Mouse (Mus musculus): ENCODE data around the gene Plcl1. TPM values are rescaled to one million over a fixed set of nuclear protein-coding genes. Genes with fewer than 3 reads are reported as not detected.

Plcl1 gene
- polyA plus RNA-seq, 1 experiment from 2014 or later = 1.7 TPM

DNA sequence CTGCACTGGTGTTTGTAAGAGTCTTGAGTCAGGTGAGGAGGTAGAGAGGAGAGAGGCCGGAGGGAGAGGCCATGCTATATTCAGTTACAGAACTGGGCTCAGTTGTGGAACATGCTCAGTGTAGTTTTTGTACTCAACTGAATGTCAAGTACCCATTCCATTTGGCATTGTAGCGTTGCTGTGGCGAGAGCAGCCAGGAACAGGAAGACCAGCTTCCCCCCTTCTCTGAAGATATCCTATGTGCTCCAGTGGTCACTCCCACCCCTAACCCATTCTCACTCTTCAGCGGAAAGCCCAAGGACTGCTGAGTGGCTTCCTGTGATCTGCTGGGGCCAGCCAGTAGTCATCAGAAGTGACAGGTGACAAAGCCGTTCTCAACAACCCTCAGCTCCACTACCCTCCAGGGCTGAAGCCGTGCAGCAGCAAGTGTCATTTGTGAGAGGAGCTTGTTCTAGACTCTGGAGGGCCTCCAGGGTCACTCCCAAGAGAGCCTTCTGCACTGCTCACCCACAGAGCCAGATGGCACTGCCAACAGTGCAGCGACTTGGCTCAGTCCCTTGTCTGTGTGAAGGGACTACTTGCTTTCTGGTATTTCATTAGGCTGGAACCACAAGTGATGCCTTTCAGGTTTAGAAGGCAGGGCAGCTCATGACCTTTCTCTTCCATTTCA, 213.0 kb downstream of the Plcl1 start:
- no peak for ATAC-seq (ENCODE audit: insufficient number of reproducible peaks, insufficient read depth, low FRiP score, low TSS enrichment)
- Histone ChIP-seq H3K4me1 (peaks cover 9% of the 10 kb centered on the region; the same call in 1 of the 2 replicates), H3K36me3 (no peaks in the 10 kb centered on the region), H3K27ac (no peak overlapping the region), H3K4me2 (replicated peaks) (no peak overlapping the region), H3K9ac (no peak overlapping the region), H3K4me3 (no peak overlapping the region), H3K27me3 (no peaks in the 10 kb centered on the region), H3K9me3 (no peaks in the 10 kb centered on the region)
- WGBS = 66% methylated on average over 7 of the region's 7 CpGs

DNA sequence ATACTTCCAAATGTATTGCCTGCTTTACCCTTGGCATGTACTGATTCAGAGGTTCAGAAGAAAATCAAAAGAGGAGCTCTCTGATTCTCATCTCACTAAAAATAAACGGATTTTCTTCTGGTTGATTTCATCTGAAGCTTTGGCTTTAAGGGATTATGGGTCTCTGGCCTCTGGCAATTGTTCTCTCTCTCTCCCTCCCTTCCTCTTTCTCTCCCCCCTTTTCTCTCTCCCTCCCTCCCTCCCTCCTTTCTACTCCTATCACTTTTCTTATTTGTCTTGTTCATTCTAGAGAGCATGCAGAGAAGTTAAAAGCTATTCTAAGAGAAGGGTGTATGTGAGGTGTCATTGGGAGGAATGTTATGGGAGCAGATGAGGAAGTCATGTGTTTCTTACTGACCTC, 225.8 kb downstream of the Plcl1 start:
- Histone ChIP-seq H3K27ac (no peak overlapping the region), H3K4me2 (replicated peaks) (no peak overlapping the region), H3K9me3 (no peaks in the 10 kb centered on the region), H3K4me1 (no peaks in the 10 kb centered on the region), H3K4me3 (no peak overlapping the region), H3K36me3 (no peaks in the 10 kb centered on the region), H3K27me3 (no peaks in the 10 kb centered on the region), H3K9ac (no peak overlapping the region)
- 38% methylated on average over 1 of the region's 1 CpGs for WGBS
- ATAC-seq (ENCODE audit: insufficient number of reproducible peaks, insufficient read depth, low FRiP score, low TSS enrichment) = no peak

DNA sequence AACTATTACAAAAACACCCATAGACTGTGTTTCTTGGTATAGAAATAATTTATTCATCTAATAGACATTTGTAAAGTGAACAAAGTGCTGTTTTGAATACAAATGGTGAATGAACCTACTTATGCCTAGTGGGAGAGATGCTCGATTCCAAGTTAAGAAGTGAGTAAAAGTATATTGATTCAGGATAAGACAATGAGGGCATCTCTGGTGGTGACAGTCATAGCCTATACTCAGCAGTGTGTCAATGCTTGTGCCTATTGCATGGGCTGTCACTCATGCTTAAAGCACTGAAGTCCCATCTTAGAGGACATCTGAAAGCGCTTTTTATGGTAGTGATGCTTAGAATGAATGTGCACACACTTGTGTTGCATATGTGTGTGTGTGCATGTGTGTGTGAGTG, 226.3 kb downstream of the Plcl1 start:
- no peaks in the 10 kb centered on the region for H3K27me3 ChIP-seq
- H3K4me2 ChIP-seq (replicated peaks) = no peak overlapping the region
- no peak for ATAC-seq (ENCODE audit: insufficient number of reproducible peaks, insufficient read depth, low FRiP score, low TSS enrichment)
- WGBS = 83% methylated on average over 2 of the region's 2 CpGs
- H3K9ac ChIP-seq = no peak overlapping the region
- H3K4me1 ChIP-seq = no peaks in the 10 kb centered on the region
- H3K4me3 ChIP-seq = no peak overlapping the region
- H3K36me3 ChIP-seq = no peaks in the 10 kb centered on the region
- no peak overlapping the region for H3K27ac ChIP-seq
- no peaks in the 10 kb centered on the region for H3K9me3 ChIP-seq

DNA sequence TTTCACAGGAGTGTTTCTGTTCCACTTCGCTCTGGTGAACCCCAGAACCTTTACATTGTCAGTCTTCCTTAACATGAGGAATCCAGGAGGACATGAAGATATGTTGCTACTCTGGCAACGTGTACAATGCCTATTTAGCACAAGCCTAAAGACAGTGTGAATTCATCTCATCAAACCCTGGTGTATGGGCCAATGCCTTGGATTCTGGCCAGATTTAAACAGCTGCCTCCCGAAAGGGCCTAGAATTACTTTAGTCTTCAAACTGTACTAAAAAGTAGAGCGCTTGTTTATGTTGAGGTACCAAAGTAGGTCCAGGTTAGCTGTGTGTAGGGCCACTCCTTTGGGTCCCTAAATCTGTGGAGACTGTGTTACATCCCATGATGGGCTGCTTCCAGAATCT, 227.6 kb downstream of the Plcl1 start:
- no peaks in the 10 kb centered on the region for H3K9me3 ChIP-seq
- no peaks in the 10 kb centered on the region for H3K4me1 ChIP-seq
- no peaks in the 10 kb centered on the region for H3K36me3 ChIP-seq
- H3K9ac ChIP-seq = no peak overlapping the region
- no peaks in the 10 kb centered on the region for H3K27me3 ChIP-seq
- no peak overlapping the region for H3K4me2 ChIP-seq (replicated peaks)
- ATAC-seq (ENCODE audit: insufficient number of reproducible peaks, insufficient read depth, low FRiP score, low TSS enrichment) = no peak
- WGBS = 81% methylated on average over 4 of the region's 4 CpGs
- no peak overlapping the region for H3K4me3 ChIP-seq
- no peak overlapping the region for H3K27ac ChIP-seq

DNA sequence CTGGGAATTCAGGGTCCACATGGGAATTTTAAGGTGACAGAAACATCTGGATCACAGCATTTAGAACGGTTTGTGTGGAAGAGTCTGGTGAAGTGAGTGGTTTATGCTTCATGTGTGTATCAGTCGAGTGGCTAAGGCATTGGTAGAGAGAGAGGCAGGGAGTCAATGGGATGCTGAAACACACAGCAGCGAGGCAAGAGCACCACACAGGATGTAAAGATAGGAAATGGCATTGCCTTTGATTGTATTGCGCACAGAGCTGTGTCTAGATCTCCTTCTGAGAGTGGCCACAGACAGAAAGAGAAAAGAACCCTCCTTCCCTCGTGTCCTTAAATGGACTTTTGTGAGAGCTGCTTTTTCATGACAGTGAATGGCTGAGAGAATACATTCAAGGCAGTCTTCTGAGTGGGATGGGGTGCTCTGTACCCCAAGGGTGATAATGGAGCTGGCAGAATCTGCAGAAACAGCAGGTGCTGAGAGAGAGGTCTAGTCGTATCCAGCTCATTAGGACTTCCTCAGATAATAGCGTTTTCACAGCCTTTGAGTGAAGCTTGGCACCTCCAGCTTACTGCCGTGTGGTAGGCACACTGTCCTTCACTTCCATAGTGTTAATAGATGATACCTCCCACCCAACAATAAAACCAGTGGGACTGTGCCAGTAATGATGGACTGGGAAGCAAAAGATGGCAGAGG, 253.9 kb downstream of the Plcl1 start:
- Histone ChIP-seq H3K9ac (no peak overlapping the region), H3K27ac (no peak overlapping the region), H3K4me2 (replicated peaks) (no peak overlapping the region), H3K4me1 (no peaks in the 10 kb centered on the region), H3K4me3 (no peak overlapping the region), H3K9me3 (no peaks in the 10 kb centered on the region), H3K36me3 (no peaks in the 10 kb centered on the region), H3K27me3 (no peaks in the 10 kb centered on the region)
- no peak for ATAC-seq (ENCODE audit: insufficient number of reproducible peaks, insufficient read depth, low FRiP score, low TSS enrichment)
- WGBS = 72% methylated on average over 8 of the region's 8 CpGs

DNA sequence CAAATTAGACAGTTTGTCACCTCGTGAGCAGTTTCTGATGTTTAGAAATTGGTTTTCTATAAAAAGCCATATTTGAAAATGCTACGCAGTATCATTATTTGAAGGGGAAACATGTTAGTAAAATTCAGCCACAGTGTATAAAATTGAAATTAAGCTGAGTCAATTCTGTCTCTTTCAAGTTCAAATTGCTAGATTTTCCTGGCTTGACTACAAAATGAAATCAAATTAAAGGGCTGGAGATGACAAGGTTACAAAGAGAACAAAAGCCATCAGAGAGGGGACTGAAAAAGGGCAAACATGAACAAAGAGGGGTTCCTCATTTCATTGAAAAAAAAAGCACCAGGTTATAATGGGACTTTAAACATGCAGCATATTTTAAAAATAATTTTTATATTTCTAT, 255.7 kb downstream of the Plcl1 start:
- Histone ChIP-seq H3K9ac (no peak overlapping the region), H3K27ac (no peak overlapping the region), H3K36me3 (no peaks in the 10 kb centered on the region), H3K9me3 (no peaks in the 10 kb centered on the region), H3K4me2 (replicated peaks) (no peak overlapping the region), H3K4me1 (no peaks in the 10 kb centered on the region), H3K4me3 (no peak overlapping the region), H3K27me3 (no peaks in the 10 kb centered on the region)
- no peak for ATAC-seq (ENCODE audit: insufficient number of reproducible peaks, insufficient read depth, low FRiP score, low TSS enrichment)
- WGBS = 74% methylated on average over 2 of the region's 2 CpGs

DNA sequence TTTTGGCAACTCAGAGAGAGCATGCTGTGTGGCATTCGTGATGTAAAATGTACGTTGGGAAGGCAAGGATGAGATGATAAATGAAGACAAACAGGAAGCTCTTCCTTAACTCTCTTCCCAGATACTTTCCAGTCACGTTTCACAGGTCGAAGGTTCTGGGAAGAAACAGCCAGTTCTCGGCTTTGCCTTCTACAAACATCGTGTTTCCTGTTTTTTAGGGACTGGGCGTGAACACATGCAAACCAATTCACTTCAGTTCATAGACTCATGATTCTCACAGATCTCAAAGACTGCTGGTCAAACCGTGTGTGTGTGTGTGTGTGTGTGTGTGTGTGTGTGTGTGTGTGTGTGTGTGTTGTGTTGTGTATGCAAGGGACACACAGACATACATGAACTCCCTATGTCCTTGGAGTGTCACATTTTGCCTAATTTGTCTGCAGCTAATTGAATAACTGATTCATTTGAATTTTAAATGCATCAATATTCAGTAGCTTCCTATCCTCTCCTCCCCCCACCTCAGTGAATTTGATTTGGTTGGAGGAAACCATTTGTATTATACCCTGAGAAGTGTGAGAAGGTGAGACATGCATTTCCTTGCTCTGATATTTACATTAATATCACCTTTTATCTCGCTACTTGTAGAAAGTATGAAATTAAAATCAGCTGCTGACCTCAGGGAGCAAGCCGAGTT, 259.6 kb downstream of the Plcl1 start:
- H3K27me3 ChIP-seq = no peaks in the 10 kb centered on the region
- no peak overlapping the region for H3K9ac ChIP-seq
- H3K27ac ChIP-seq = no peak overlapping the region
- no peak overlapping the region for H3K4me3 ChIP-seq
- H3K9me3 ChIP-seq = no peaks in the 10 kb centered on the region
- no peaks in the 10 kb centered on the region for H3K36me3 ChIP-seq
- no peak for ATAC-seq (ENCODE audit: insufficient number of reproducible peaks, insufficient read depth, low FRiP score, low TSS enrichment)
- no peak overlapping the region for H3K4me2 ChIP-seq (replicated peaks)
- no peaks in the 10 kb centered on the region for H3K4me1 ChIP-seq
- WGBS = 63% methylated on average over 10 of the region's 10 CpGs

DNA sequence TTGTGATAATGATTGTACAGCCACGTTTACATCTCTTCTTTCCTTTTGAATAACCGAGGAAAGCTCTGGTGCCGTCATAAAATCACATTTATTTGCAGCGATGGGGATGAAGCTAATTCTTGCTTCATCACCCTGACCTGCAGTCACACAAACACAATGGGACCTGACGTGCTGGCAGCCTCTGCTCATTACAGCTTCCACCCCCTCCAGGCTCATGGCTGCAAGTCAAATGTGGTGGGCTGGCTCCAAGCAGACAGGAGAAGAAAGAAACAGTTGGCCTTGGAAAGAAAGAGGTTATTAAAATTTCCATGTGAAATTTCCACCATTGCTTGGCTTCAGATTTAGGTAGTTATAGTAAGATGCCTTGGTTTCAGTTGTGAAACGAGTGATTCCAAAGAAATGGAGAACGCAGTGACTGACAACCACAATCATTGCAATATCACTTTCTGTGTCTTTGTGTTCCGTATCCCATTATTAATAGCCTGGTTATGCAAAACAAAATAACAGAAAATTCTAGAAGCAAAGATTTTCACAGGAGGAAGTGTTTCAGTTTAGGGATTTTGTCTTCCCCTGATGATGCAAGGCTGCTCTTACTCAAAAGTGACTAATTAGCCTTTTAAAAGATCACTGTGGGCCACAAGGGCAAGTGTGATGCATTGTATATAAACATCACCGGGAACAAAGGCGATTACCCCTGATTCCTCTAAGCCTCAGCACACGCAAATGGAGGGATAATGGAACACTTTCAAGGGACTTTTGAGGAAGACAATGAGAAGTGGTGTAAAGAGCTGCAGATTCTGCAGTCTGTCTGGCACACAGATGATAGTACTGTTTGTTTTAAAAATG, 260.3 kb downstream of the Plcl1 start:
- Histone ChIP-seq H3K9ac (no peak overlapping the region), H3K4me3 (no peak overlapping the region)
- ATAC-seq (ENCODE audit: insufficient number of reproducible peaks, insufficient read depth, low FRiP score, low TSS enrichment) = no peak; the same call in 1 of the 2 replicates

DNA sequence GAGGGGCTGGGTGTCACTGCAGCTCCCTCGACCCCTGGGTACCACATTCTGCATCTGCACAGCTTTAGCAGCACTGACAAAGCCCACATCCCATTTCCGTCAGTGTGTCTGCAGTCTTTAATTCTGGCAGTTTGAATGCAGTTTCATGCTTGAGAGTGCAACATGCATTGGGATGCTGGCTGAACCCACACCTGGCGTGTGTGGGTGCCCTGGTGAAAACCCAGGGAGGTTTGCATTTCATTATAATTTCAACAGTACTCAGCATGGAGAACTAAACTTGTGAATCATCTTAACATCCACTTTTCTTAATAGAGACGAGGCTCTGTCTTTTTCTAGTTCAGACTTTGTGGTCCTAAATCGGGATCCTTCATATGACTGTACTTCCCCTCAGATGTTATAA, 261.1 kb downstream of the Plcl1 start:
- Histone ChIP-seq H3K4me3 (no peak overlapping the region), H3K27ac (no peak overlapping the region), H3K36me3 (no peaks in the 10 kb centered on the region), H3K4me1 (no peaks in the 10 kb centered on the region), H3K9me3 (no peaks in the 10 kb centered on the region), H3K9ac (no peak overlapping the region), H3K4me2 (replicated peaks) (no peak overlapping the region), H3K27me3 (no peaks in the 10 kb centered on the region)
- WGBS = 66% methylated on average over 5 of the region's 5 CpGs
- ATAC-seq (ENCODE audit: insufficient number of reproducible peaks, insufficient read depth, low FRiP score, low TSS enrichment) = no peak

More for the DNA sequence above, 260.3 kb downstream of the Plcl1 start:
- H3K27ac ChIP-seq = no peak overlapping the region
- H3K4me2 ChIP-seq (replicated peaks) = no peak overlapping the region
- H3K9me3 ChIP-seq = no peaks in the 10 kb centered on the region
- H3K27me3 ChIP-seq = no peaks in the 10 kb centered on the region
- H3K4me1 ChIP-seq = no peaks in the 10 kb centered on the region
- WGBS = 43% methylated on average over 11 of the region's 11 CpGs
- H3K36me3 ChIP-seq = no peaks in the 10 kb centered on the region

DNA sequence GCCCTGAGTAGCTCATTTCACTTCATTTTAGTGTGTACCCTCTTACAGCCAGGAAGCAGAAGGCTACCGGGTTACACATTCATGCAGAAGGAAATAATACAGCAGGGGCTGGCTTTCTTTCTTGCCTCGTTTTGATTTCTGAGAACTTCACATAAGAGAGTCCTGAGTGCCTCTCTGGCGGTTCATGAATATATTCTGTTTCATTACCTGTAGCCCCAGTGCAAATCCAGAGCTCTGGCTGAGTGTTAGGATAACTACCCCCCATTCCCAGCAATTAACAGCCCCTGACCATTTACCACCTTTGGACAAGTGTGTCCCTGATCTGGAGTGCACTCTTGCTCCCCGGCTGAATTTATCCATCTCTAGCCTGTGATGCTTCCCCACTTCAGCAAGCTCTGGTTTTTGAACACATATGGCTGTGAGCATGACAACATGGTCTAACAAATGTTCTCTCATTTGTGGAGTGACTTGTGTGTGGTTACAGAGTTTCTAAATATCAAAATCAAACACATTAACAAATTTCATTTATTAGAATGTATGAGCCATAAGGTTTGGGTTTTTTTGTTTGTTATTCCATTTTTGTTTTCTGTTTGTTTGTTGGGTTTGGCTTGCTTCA, 263.0 kb downstream of the Plcl1 start:
- no peak overlapping the region for H3K9ac ChIP-seq
- no peak for ATAC-seq (ENCODE audit: insufficient number of reproducible peaks, insufficient read depth, low FRiP score, low TSS enrichment)
- no peaks in the 10 kb centered on the region for H3K36me3 ChIP-seq
- H3K27ac ChIP-seq = no peak overlapping the region
- H3K4me3 ChIP-seq = no peak overlapping the region
- no peaks in the 10 kb centered on the region for H3K27me3 ChIP-seq
- H3K9me3 ChIP-seq = no peaks in the 10 kb centered on the region
- WGBS = 57% methylated on average over 4 of the region's 4 CpGs
- no peaks in the 10 kb centered on the region for H3K4me1 ChIP-seq
- no peak overlapping the region for H3K4me2 ChIP-seq (replicated peaks)

DNA sequence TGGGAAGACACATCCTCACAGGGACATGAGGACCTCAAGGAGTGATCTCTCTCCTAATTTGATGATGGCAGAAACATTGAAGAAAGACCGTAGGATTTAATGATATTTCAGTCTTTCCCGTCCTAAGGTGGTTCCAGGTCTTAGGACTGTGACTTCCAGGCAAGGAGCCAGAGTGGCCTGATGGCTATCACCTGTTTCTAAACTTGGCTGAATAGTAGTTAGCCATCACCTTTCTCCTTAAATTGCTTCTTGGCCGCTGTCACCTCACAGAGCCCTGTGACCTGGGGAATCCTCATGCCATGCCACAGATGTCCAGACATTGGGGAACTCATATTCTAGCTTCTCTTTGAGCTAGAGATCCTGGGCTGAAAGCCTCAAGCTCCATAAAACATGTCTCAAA, 277.0 kb downstream of the Plcl1 start:
- Histone ChIP-seq H3K4me3 (no peak overlapping the region), H3K27ac (no peak overlapping the region), H3K4me2 (replicated peaks) (no peak overlapping the region), H3K36me3 (no peaks in the 10 kb centered on the region), H3K9ac (no peak overlapping the region), H3K27me3 (no peaks in the 10 kb centered on the region), H3K9me3 (no peaks in the 10 kb centered on the region), H3K4me1 (no peaks in the 10 kb centered on the region)
- no peak for ATAC-seq (ENCODE audit: insufficient number of reproducible peaks, insufficient read depth, low FRiP score, low TSS enrichment)
- WGBS = 88% methylated on average over 3 of the region's 3 CpGs
